Mouse (Mus musculus): Measurements from ENCODE around the gene Cemip2.

Gene Cemip2

DNA sequence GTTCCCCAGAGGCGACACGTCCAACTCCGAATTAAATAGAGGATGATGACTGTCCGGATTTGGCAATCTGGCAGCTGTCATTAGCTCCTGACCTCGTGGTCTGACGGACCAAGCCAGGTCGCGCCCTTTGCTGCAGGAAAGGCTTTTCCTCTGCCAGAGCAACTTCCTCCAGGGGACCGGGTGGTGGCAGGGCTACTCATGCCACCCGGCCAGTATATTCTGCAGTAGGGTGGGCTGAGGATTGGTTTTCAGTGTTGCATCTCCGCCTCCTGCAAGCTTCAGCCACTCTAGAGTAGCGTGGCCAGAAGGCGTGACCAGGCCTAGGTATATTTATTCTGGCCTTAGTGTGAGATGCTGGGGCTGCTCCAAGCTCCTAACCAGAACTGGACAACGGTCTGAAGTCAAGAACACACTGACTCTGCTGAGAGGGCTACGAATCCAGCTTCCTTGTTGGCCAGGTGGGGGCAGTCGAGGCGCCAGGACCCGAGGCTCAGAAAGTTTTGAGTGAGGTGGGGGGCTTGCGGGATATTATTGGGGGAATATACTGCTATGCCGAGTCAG is 891 bp upstream of the Cemip2 start:
- no peak for DNase-seq (ENCODE audit: extremely low read depth, low read depth, low spot score)

DNA sequence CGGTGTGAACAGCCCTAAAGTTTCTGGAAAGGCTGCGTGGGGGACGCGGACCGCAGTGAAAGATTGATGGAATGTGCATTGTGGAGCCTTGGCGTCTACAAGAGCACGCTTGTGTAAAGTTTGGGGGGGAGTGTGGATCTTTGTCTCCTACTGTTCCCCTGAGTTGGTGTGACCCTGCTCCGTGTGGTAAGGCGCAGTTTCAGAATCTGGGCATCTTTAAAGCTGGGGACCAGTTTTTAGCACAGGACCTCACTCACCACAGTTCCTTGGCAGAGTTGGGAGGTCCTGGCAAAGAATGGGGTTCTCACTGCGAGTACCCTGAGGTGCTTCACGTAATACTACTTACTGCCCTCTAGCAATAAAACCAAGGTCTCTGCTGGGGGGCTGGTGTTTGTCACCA is 964 bp downstream of the Cemip2 start:
- DNase-seq (ENCODE audit: extremely low read depth, low read depth, low spot score) = no peak

DNA sequence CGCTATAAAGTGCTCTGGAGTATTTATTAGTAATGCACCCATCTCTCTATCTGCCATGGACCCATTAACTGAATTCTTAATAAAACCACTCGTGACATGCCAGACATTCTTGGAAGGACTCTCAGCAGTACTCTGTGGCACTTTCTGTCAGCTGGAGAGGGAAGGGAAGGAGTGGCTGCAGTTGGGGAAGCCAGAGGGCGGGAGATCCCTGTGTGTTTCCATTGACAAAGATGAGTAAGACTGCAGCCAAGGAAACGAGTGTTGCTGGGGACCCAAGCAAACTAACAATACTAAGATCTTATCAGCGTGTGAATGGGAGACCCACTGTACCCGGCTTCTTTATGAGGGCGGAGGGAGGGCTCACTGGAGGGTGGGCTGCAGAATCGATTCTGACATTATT is 2.5 kb downstream of the Cemip2 start:
- DNase-seq (ENCODE audit: extremely low read depth, low read depth, low spot score) = no peak

DNA sequence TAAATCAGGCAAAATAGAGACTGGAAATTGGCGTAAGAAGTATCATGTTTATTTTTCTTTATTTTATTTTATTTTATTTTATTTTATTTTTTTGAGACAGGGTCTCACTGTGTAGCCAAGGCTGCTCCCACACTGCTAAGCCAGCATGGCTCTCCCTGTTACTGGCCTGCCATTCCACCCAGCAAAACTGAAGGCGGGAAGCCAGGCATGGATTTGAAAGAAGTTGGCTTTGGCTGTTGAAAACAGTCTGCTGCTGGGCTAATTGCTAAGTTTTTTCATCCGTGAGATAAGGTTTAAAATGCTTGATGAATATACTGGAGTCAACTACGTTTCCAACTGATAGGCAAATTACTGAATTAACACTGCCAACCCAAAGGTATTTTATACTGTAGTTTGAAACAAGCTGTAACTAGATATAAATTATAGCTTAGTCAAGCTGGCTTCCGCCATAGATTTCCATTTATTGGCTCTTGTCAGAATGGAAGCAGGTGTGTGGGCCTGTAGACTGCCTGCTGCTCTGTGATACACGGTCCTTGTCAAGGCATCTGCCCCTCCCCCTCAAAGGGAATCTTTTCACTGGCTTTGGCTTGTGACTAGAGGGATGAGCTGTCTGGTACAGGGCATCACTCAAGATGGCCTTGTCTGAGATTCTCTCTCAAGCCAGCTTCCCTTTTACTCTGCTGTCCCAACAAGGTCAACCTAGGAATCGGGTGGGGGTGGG is 3.1 kb downstream of the Cemip2 start:
- no peak for DNase-seq (ENCODE audit: extremely low read depth, low read depth, low spot score)

- no peak for DNase-seq (ENCODE audit: extremely low read depth, low read depth, low spot score)
Measured at GRCm38 (mm10) chr19:21781787-21782432, 3.8 kb downstream of the Cemip2 start.

- DNase-seq (ENCODE audit: extremely low read depth, low read depth, low spot score) = no peak
Measured at GRCm38 (mm10) chr19:21783717-21784116, 5.6 kb downstream of the Cemip2 start.

DNA sequence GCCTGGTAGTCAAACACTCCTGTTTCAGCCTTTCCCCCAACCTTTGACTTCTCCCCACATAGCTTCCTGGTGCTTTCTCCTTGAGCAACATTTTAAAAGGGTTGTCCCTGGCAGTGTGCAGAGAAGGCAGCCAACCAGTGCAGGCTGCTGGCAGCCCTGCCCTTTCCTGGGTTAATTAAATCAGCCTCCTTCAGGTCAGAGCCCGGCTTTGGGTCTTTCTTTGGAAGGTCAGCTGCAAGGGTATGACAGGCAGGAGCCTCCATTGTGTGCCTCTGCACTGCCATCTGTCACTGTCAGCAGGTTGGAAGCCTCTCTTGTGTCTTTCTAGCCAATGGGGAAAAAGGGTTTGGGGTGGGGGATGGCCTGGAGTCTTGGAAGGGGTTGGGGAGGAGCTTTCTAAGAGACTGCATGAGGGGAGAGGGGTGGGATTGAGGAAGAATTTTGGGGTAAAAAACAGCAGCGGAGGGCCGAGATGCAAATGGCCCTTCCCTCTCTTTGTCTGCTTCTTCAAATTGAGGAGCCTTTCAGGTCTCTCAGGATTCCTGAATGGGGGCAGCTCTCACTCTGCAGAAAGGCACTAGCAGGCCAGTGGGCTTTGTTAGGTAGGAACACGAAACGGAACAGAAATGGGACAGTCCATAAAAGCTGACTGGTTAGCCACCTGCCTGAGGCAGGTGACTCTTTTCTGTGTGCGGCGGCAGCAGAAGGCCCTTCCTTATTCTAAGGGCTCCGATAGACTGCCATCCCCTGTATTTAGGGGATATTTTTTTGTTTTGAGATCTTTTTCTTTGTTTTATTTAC is 6.4 kb downstream of the Cemip2 start:
- no peak for DNase-seq (ENCODE audit: extremely low read depth, low read depth, low spot score)

GRCm38 (mm10) chr19:21785132-21785528 is 7.0 kb downstream of the Cemip2 start:
- no peak for DNase-seq (ENCODE audit: extremely low read depth, low read depth, low spot score)

- no peak for DNase-seq (ENCODE audit: extremely low read depth, low read depth, low spot score)
Measured at GRCm38 (mm10) chr19:21787004-21787480, 8.9 kb downstream of the Cemip2 start.

- no peak for DNase-seq (ENCODE audit: extremely low read depth, low read depth, low spot score)
Measured at GRCm38 (mm10) chr19:21788999-21789398, 10.9 kb downstream of the Cemip2 start.

GRCm38 (mm10) chr19:21789676-21790075 is 11.5 kb downstream of the Cemip2 start:
- DNase-seq (ENCODE audit: extremely low read depth, low read depth, low spot score) = no peak

GRCm38 (mm10) chr19:21791386-21791785 is 13.2 kb downstream of the Cemip2 start:
- DNase-seq (ENCODE audit: extremely low read depth, low read depth, low spot score) = no peak

DNA sequence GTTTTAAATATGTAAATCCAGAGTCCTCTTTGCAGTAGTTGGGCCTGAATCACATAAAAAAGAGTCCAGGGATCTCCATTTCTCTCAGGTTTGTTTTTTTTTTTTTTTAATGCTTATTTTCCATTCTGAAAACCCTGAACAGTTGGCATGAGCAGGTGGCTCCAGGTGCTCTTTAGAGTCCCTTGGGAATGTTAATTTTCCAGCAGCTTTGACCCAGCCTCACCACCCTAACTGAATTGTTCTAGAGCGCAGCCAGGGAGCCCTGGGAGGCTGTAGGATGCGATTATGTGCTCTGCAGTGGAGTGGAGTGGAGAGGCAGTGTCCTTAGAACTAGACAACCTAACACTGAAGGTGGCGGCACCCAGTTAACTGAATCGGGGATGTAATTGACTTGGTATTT is 13.7 kb downstream of the Cemip2 start:
- no peak for DNase-seq (ENCODE audit: extremely low read depth, low read depth, low spot score)

GRCm38 (mm10) chr19:21792587-21793175 is 14.5 kb downstream of the Cemip2 start:
- DNase-seq (ENCODE audit: extremely low read depth, low read depth, low spot score) = no peak

GRCm38 (mm10) chr19:21794569-21794968 is 16.4 kb downstream of the Cemip2 start:
- no peak for DNase-seq (ENCODE audit: extremely low read depth, low read depth, low spot score)

DNA sequence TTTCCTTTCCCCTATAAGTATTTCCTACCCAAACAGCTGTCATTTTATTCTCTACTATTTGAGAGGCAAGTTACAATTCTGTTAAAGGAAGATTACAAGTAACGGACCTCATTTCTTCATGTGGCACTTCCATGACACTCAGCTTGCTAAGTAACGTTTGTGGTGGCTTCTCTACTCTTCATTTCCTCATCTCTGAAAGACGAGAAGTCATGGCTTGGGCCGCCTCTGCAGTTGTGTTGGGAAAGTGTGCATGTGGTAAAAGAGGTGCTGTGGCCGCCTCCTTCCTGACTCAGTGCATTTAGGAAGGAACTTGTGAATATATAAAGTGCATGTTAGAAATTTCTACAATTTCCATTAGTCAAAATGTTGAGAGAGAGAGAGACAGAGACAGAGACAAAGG is 18.2 kb downstream of the Cemip2 start:
- no peak for DNase-seq (ENCODE audit: extremely low read depth, low read depth, low spot score)

GRCm38 (mm10) chr19:21798700-21799099 is 20.6 kb downstream of the Cemip2 start:
- DNase-seq (ENCODE audit: extremely low read depth, low read depth, low spot score) = peak; percentile 45

DNA sequence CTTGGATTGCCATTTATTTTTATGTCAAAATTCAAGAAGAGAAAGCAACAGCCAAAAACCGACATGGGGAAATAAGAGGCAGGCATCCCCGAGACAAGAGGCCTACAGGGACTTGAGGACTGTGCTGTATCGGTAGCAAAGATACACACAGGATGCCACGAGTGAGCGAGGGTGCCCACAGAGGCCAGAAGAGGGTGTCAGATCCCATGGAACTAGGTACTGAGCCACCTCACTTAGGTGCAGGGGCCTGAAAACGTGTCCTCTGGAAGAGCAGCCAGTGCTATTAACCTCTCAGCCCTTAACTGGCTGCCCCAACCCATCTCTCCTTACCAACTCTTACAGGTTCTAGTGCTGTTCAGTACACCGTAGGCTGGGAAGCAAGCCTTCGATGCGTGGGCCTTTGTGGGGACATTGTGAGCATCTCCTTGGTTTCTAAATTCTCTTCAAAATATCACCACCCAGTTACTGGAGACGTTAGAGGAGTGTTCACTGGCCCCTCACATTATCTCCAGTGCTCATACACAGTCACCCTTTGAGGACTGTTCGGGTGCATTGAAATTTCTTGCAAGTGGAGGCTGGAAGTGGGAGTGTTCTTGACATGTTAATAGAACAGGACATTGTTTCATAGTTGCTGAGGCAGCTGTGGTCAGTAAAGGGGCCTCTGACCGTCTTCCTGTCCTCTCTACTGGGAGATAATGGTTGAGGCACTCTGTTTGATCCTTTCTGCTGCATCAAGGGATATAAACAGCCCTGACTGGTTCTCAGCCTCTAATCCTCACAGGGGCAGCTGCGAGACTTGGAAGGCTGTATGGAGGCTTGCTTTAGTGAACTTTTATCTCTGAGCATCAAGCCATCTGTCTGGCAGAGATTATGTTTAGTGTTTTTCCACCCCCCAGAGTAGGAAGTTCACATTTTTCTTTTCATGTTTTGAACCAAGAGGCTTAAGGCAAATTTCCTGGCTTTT is 21.6 kb downstream of the Cemip2 start:
- DNase-seq (ENCODE audit: extremely low read depth, low read depth, low spot score) = no peak

- no peak for DNase-seq (ENCODE audit: extremely low read depth, low read depth, low spot score)
Measured at GRCm38 (mm10) chr19:21804488-21804887, 26.3 kb downstream of the Cemip2 start.

DNA sequence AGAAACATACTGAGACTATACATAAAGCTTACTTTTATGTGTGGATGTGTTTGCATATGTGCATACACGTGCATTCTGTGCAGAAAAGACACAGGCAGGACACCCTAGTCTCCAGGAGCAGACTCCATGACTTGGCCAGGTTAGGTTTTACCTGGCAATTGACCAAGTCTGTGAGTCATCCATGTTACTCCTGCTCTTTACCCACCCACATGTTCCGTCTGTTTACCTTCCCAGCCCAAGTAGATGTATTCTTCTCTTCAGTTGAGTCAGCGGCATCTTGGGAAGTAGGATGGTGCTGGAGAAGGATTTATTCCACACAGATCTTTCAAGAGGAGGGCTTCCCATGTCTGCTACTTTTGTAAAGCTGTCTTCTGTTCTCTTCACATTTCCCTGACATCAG is 27.2 kb downstream of the Cemip2 start:
- DNase-seq (ENCODE audit: extremely low read depth, low read depth, low spot score) = no peak

Measured in fat pad, adult 2 months (tissue).